Mouse (Mus musculus) kidney, adult 2 months (tissue): ENCODE measurements around the gene Pcgf2.

Experiments used
- CTCF ChIP-seq: fragments of 200-500 bp; conservative IDR thresholded peaks from 2 replicates; pipeline ENCODE4 v1.5.1; 2011; ENCODE audit warnings: low read depth, mild to moderate bottlenecking, control low read depth, low read length, moderate library complexity, mixed read lengths; ENCODE audit not compliant: insufficient read depth, insufficient read length
- POLR2A ChIP-seq: fragments of 200-500 bp; IDR thresholded peaks from one replicate; pipeline ENCODE4 v1.6.1; 2011; ENCODE audit warnings: low read depth, low read length, control low read depth

DNA sequence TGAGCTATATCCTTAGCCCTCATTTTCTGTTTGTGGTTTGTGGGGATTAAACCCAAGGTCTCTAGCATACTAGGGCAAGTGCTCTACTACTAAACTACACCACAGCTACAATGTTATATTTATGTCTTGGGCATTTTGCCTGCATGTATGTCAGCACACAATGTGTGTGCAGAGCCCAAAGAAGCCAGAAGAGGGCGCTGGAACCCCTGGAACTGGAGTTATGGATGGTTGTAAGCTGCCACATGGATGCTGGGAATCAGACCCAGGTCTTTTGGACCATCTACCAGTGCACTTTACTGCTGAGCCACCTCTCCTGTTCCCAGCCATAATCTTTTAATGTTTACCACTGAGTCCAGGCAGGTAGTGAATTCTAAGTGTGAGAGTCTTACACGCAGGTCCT is 57.6 kb downstream of the Pcgf2 start:
- no peak for TF ChIP-seq CTCF
- no peak for TF ChIP-seq POLR2A
